Mouse (Mus musculus) gastrocnemius, postnatal 36 days (tissue): ENCODE data around the gene Samd1. TPM values are rescaled to one million over a fixed set of nuclear protein-coding genes. Genes with fewer than 3 reads are reported as not detected.
"Not testable (repeated sequence)": the region's sequence is repeated elsewhere in the genome, so short reads cannot be mapped to it uniquely, and the experiment has no call there.

Experiments
- DNase-seq, 2 experiments: peaks; one replicate each; pipeline ENCODE4 v3.0.0; 2022
- intact Hi-C: fragments of 180-260 bp; cut with DNase I; formaldehyde crosslinking; loops from one replicate; pipeline ENCODE4 v1.15.1; 2025
- total RNA-seq, 2 experiments: library from RNA; stranded (reverse); gene quantifications; 2 replicates each; pipeline ENCODE4 v1.2.3; 2021

The Samd1 gene
- total RNA-seq, 2 experiments from 2014 or later, result 13.0 TPM

- DNase-seq, result no peak
- intact Hi-C loops, result no loop called here
Measured at GRCm38 (mm10) chr8:83981533-83981932, 15.9 kb upstream of the Samd1 start.

GRCm38 (mm10) chr8:83982449-83982848, 15.0 kb upstream of the Samd1 start:
- no peak for DNase-seq

DNA sequence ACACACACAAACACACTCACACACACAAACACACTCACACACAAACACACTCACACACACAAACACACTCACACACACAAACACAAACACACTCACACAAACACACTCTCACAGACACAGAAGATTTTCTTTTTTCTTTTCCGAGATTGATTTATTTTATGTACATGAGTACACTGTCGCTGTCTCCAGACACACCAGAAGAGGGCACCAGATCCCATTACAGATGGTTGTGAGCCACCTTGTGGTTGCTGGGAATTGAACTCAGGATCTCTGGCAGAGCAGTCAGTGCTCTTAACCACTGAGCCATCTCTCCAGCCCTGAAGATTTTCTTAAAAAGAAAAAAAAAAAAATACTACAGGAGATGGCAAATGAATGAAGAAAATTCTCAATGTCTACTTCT, 14.2 kb upstream of the Samd1 start:
- intact Hi-C loops, DNase-seq: not testable (repeated sequence)

More at GRCm38 (mm10) chr8:83982449-83982848, 15.0 kb upstream of the Samd1 start:
- intact Hi-C loops, result no loop called here

- intact Hi-C loops, result no loop called here
- DNase-seq, result no peak
Measured at GRCm38 (mm10) chr8:83989243-83989642, 8.2 kb upstream of the Samd1 start.

GRCm38 (mm10) chr8:83990170-83990569, 7.3 kb upstream of the Samd1 start:
- intact Hi-C loops, result no loop called here
- DNase-seq, result no peak

GRCm38 (mm10) chr8:83992488-83992887, 5.0 kb upstream of the Samd1 start:
- no peak for DNase-seq
- intact Hi-C loops, result no loop called here

- intact Hi-C loops, result no loop called here
- no peak for DNase-seq
Measured at GRCm38 (mm10) chr8:83994030-83994429, 3.4 kb upstream of the Samd1 start.

- intact Hi-C loops, result no loop called here
- no peak for DNase-seq
Measured at GRCm38 (mm10) chr8:83995973-83996372, 1.5 kb upstream of the Samd1 start.

DNA sequence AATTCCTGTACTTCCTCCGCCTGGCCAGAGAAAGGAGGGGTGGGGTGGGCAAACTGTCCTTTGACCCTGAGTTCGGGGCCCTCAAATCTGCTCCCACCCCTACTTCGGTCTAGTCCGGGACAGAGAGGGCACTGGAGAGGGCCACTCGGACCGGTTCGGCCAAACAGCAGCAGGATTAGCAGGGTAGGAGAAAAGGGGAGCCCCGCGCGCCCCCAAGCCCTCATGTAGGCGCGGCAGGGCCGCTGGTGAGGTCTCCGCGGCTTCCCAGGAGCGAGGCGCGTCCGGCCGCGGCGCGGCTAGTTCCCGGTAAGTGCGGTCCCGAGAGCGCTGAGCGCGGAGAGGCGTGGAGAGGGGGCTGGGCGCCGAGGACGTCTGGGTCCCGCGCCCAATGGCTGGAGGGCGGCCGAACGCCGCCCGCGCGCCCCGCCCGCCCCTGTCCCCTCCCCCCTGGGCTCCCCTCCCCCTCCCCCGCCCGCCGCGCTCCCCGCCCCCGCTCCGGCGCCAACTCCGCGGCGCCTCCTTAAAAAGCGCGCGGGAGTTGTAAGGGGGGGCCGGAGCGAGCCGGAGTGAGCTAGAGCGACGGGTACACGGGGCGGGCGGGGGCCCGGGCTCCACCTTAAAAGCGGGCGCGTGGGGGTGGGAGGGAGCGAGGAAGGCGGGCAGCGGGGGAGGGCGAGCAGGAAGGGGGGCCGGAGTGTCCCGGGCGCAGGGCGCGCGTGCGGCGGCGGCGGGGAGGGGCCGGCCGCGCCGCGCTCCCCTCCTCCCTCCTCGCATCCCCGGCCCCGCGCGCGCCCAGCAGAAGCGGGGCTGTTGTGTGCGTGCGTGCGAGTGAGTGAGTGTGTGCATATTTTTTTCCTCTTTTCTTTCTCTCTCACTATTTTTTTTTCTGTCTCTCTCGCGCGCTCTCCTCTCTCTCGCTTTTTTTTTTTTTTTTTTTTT, 636 bp upstream of the Samd1 start:
- DNase-seq, result peak; percentile 83 to 92
- intact Hi-C loops, result no loop called here

DNA sequence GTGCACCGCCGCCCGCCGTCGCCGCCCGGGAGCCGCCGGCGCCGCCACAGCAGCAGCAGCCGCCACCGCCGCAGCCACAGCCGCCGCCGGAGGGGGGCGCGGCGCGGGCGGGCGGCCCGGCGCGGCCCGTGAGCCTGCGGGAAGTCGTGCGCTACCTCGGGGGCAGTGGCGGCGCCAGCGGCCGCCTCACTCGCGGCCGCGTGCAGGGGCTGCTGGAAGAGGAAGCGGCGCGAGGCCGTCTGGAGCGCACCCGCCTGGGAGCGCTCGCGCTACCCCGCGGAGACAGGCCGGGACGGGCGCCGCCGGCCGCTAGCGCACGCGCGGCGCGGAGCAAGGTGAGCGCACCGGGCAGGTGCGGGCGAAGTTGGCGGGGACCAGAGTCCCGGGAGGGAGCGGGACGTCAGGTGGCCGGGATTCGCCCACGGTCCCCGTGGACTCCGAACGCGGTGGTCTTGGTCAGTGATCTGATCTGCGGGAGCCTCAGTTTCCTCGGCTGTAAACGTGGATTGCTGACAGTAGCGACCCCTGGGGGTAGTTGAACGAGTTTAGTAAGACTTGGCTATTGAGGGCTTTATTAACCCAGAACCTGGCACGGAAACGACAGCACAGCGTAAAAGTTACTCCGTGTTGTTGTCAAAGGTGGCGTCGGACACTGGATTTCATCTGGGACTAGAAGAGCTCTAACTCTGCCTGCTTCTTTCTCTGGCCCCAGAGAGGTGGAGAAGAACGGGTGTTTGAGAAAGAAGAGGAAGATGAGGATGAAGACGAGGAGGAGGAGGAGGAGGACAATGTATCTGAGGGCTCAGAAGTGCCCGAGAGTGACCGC, 972 bp downstream of the Samd1 start:
- intact Hi-C loops, result no loop called here
- DNase-seq, result peak; percentile 33 to 40

GRCm38 (mm10) chr8:83999057-83999705, 1.7 kb downstream of the Samd1 start:
- intact Hi-C loops, result no loop called here
- no peak for DNase-seq

DNA sequence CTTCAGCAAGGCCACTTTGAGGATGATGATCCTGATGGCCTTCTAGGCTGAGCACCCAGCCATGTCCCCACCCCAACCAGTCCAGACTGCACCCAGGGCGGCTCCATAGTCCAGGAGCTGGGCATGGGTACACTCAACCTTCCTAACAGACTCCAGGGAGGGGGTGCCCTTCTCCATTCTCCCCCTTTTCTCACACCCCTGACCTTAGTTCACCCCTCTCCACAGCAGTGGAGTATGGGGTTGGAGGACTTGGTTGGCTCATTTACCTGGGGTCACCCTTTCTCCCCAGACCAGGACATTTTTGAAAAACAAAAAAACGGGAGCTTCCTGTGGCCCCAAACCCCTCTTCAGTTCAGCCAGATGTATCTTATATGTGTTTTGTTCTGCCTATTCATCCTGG, 2.4 kb downstream of the Samd1 start:
- no peak for DNase-seq
- intact Hi-C loops, result no loop called here

- intact Hi-C loops, result no loop called here
- DNase-seq, result no peak
Measured at GRCm38 (mm10) chr8:84001281-84002000, 4.0 kb downstream of the Samd1 start, which contains the start of gene 1700067K01Rik. TSS of gene 1700067K01Rik (plus strand) at chr8:84001502.

- DNase-seq, result no peak
- intact Hi-C loops, result no loop called here
Measured at GRCm38 (mm10) chr8:84002957-84003611, 5.6 kb downstream of the Samd1 start.

- intact Hi-C loops, result no loop called here
- no peak for DNase-seq
Measured at GRCm38 (mm10) chr8:84003612-84004246, 6.3 kb downstream of the Samd1 start.

DNA sequence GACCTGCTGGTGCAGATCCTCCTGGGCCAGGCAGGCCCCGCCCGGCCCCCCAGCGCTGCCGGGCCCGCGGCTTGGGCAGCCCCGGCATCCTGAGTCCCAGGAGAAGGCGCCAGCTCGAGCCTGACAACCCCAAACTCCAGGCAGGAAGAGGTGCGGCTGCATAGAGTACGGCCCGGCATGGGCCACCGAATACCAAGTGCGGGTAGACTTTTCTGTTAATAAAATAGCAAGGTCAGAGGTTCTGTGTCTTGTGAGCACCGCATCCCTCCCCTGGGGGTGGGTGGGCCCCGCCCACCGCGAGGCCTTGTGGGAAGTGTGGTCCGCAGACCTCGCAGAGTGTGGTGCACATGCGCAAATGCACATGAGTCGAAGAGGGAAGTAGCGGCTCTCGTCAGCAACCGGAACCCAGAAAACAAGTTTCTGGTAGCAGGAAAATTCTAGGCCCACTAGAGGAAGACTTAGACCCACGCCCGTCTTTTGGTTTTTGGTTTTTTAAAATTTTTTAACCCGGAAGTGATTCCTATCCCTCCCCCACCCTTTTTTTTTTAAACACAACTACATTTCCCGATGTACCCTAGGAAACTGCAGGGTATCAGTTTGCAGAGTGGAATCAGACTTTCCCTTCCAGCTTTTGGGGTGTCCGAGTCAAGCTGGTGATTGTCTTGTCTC, 7.2 kb downstream of the Samd1 start:
- intact Hi-C loops, result no loop called here

DNA sequence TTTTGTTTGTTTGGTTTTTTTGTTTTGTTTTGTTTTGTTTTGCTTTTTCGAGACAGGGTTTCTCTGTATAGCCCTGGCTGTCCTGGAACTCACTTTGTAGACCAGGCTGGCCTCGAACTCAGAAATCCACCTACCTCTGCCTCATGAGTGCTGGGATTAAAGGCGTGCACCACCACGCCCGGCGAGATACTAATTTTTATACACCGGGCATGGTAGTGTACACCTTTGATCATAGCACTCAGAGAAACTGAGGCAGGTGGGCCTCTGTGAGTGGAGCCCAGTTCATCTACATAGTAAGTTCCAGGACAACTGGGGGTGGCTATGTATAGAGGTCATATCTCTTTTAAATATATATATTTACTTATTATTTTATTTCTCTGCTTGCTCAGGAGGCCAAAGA, 8.0 kb downstream of the Samd1 start:
- DNase-seq, result not testable (repeated sequence)

More for the DNA sequence above, 7.2 kb downstream of the Samd1 start:
- peak; percentile 92 to 95 for DNase-seq

DNA sequence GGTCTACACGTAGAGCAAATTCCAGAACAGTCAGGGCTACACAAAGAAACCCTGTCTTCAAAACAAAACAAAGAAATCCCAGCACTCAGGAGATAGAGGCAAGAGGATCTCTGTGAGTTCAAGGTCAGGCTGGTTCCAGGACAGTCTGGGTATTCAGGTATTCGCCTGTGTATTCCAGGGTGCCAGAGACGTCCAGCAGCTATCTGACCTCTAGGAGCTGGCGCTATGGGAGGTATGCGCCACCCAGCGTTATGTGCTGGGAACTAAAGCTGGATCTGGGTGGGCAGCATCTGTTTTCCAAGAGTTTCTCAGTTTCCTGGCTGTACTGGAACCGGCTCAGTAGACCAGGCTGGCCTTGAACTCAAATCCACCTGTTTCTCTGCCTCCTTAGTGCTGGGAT, 10.9 kb downstream of the Samd1 start:
- intact Hi-C loops, result no loop called here
- no peak for DNase-seq

More for the DNA sequence above, 8.0 kb downstream of the Samd1 start:
- intact Hi-C loops, result not testable (repeated sequence)
